Mouse (Mus musculus) lung, embryonic 14.5 days (tissue): Measurements from ENCODE around the gene Enox1. TPM values are rescaled to one million over a fixed set of nuclear protein-coding genes. Genes with fewer than 3 reads are reported as not detected.
A peak's percentile ranks its signal among the peaks of the same experiment; 100 is the strongest.

ENCODE experiments used
- ATAC-seq: fragments of 200-750 bp; cut with Nextera tagmentation; 2 replicates; pipeline ENCODE4 v1.8.0; 2017; ENCODE audit warnings: mild to moderate bottlenecking, moderate TSS enrichment, moderate library complexity; ENCODE audit not compliant: insufficient read depth
- DNase-seq: peaks from one replicate; pipeline ENCODE4 v3.0.0-alpha.2; 2015
- H3K27ac ChIP-seq: fragments of 300-500 bp; sonication (generic); 2 replicates; pipeline ENCODE4 v1.5.1; 2014; ENCODE audit warnings: low read depth, mild to moderate bottlenecking, moderate library complexity
- H3K27me3 ChIP-seq: fragments of 300-500 bp; sonication (generic); 2 replicates; pipeline ENCODE4 v1.6.1; 2014; ENCODE audit warnings: low read length, control low read depth; ENCODE audit not compliant: insufficient read depth
- H3K36me3 ChIP-seq: fragments of 300-500 bp; sonication (generic); 2 replicates; pipeline ENCODE4 v1.6.1; 2014; ENCODE audit warnings: control low read depth; ENCODE audit not compliant: insufficient read depth
- H3K4me1 ChIP-seq: fragments of 300-500 bp; sonication (generic); 2 replicates; pipeline ENCODE4 v1.6.1; 2014; ENCODE audit warnings: antibody characterized with exemption, control low read depth; ENCODE audit not compliant: insufficient read depth
- H3K4me2 ChIP-seq: fragments of 300-500 bp; sonication (generic); 2 replicates; pipeline ENCODE4 v1.6.1; 2014; ENCODE audit warnings: mild to moderate bottlenecking
- H3K4me3 ChIP-seq: fragments of 300-500 bp; sonication (generic); 2 replicates; pipeline ENCODE4 v1.5.1; 2014; ENCODE audit warnings: low read depth, low read length
- H3K9ac ChIP-seq: fragments of 300-500 bp; sonication (generic); 2 replicates; pipeline ENCODE4 v1.6.1; 2014
- H3K9me3 ChIP-seq: fragments of 300-500 bp; sonication (generic); 2 replicates; pipeline ENCODE4 v1.6.1; 2016; ENCODE audit warnings: low read depth, low read length, control low read depth
- CTCF ChIP-seq: IDR thresholded peaks from 2 replicates; pipeline ENCODE4 v1.5.1; 2016; ENCODE audit warnings: antibody characterized with exemption, low read depth
- WGBS: fragments of 180-500 bp; shearing (Covaris S2); extraction: QIAGEN DNeasy Blood & Tissue Kit; methylation state at CpG from one replicate; pipeline ENCODE4 v1.1.7; 2014; 5-methylcytosine and 5-hydroxymethylcytosine counted together
- polyA plus RNA-seq: library from polyadenylated mRNA; unstranded; fragments of >200 nt; fragmentation: Nextera tagmentation; extraction: Ambion mirVana; gene quantifications from 2 replicates; pipeline ENCODE4 v1.2.1, GENCODE M21; 2014

Enox1 gene
- polyA plus RNA-seq, 1 experiment from 2014 or later, result 2.8 TPM

- H3K9me3 ChIP-seq, result no peaks in the 10 kb centered on the region
- no peaks in the 10 kb centered on the region for H3K27me3 ChIP-seq
- H3K4me2 ChIP-seq, result peak overlapping the region; percentile 18; the same call in 1 of the 2 replicates
- no peaks in the 10 kb centered on the region for H3K36me3 ChIP-seq
- H3K27ac ChIP-seq, result no peak overlapping the region
- H3K4me3 ChIP-seq, result no peak overlapping the region
- peak; percentile 68; the same call in 1 of the 2 replicates for ATAC-seq
- no peaks in the 10 kb centered on the region for H3K4me1 ChIP-seq
- H3K9ac ChIP-seq, result no peak overlapping the region
- peak; percentile 59 for DNase-seq
- TF ChIP-seq CTCF, result no peak
- WGBS, result 42% methylated on average over 13 of the region's 13 CpGs
Measured at GRCm38 (mm10) chr14:77618131-77618805, 461.7 kb downstream of the Enox1 start.

GRCm38 (mm10) chr14:77621473-77622264 is 465.1 kb downstream of the Enox1 start:
- H3K27ac ChIP-seq, result no peak overlapping the region
- H3K4me3 ChIP-seq, result no peak overlapping the region
- no peaks in the 10 kb centered on the region for H3K9me3 ChIP-seq
- H3K27me3 ChIP-seq, result no peaks in the 10 kb centered on the region
- H3K4me2 ChIP-seq, result no peak overlapping the region
- H3K36me3 ChIP-seq, result no peaks in the 10 kb centered on the region
- no peak overlapping the region for H3K9ac ChIP-seq
- 0 out of 2 replicates have a peak, but pooled peaks cover 4% of the 10 kb centered on the region for H3K4me1 ChIP-seq
- TF ChIP-seq CTCF, result 0 out of 2 replicates have a peak, but pooled peaks have one; percentile 11
- no peak for ATAC-seq
- no peak for DNase-seq
- 67% methylated on average over 4 of the region's 4 CpGs for WGBS

GRCm38 (mm10) chr14:77626557-77627507 is 470.3 kb downstream of the Enox1 start:
- DNase-seq (no peak), ATAC-seq (no peak)
- H3K27me3 ChIP-seq, result no peaks in the 10 kb centered on the region
- H3K4me3 ChIP-seq, result no peak overlapping the region
- TF ChIP-seq CTCF, result no peak
- H3K4me1 ChIP-seq, result 0 out of 2 replicates have a peak, but pooled peaks cover 4% of the 10 kb centered on the region
- H3K27ac ChIP-seq, result no peak overlapping the region
- no peak overlapping the region for H3K4me2 ChIP-seq
- H3K9me3 ChIP-seq, result no peaks in the 10 kb centered on the region
- no peak overlapping the region for H3K9ac ChIP-seq
- 63% methylated on average over 12 of the region's 12 CpGs for WGBS
- H3K36me3 ChIP-seq, result no peaks in the 10 kb centered on the region

GRCm38 (mm10) chr14:77632466-77633171 is 476.1 kb downstream of the Enox1 start:
- H3K4me2 ChIP-seq, result no peak overlapping the region
- no peak for TF ChIP-seq CTCF
- no peaks in the 10 kb centered on the region for H3K36me3 ChIP-seq
- no peaks in the 10 kb centered on the region for H3K4me1 ChIP-seq
- H3K27ac ChIP-seq, result no peak overlapping the region
- H3K4me3 ChIP-seq, result no peak overlapping the region
- H3K27me3 ChIP-seq, result no peaks in the 10 kb centered on the region
- no peak for ATAC-seq
- H3K9ac ChIP-seq, result no peak overlapping the region
- WGBS, result 89% methylated on average over 10 of the region's 10 CpGs
- peak; percentile 47 for DNase-seq
- no peaks in the 10 kb centered on the region for H3K9me3 ChIP-seq

GRCm38 (mm10) chr14:77633172-77633542 is 476.6 kb downstream of the Enox1 start:
- WGBS, result 26% methylated on average over 2 of the region's 2 CpGs
- Histone ChIP-seq H3K27ac (0 out of 2 replicates have a peak overlapping the region, but pooled peaks have one; percentile 15), H3K36me3 (no peaks in the 10 kb centered on the region), H3K9ac (no peak overlapping the region), H3K9me3 (no peaks in the 10 kb centered on the region), H3K4me1 (no peaks in the 10 kb centered on the region), H3K4me3 (no peak overlapping the region), H3K27me3 (no peaks in the 10 kb centered on the region), H3K4me2 (no peak overlapping the region)
- no peak for TF ChIP-seq CTCF
- ATAC-seq, result no peak
- DNase-seq, result peak; percentile 52

- no peak for TF ChIP-seq CTCF
- 35% methylated on average over 6 of the region's 6 CpGs for WGBS
- no peak overlapping the region for H3K27ac ChIP-seq
- H3K4me1 ChIP-seq, result no peaks in the 10 kb centered on the region
- H3K4me2 ChIP-seq, result no peak overlapping the region
- no peak for DNase-seq
- H3K4me3 ChIP-seq, result no peak overlapping the region
- ATAC-seq, result no peak
- H3K36me3 ChIP-seq, result no peaks in the 10 kb centered on the region
- no peak overlapping the region for H3K9ac ChIP-seq
- H3K27me3 ChIP-seq, result no peaks in the 10 kb centered on the region
- no peaks in the 10 kb centered on the region for H3K9me3 ChIP-seq
Measured at GRCm38 (mm10) chr14:77636931-77637330, 480.4 kb downstream of the Enox1 start.
